Mouse (Mus musculus): ENCODE measurements at regions not wholly inside any gene's neighbourhood (a gene's known extent, or its start where the extent isn't known, plus 50 kb on each side); places are given as distances from the start of the nearest gene placed in this dataset.

GRCm38 (mm10) chrX:11487876-11488275 is 160.3 kb downstream of the H2al1j start:
- DNase-seq = no peak

- DNase-seq = no peak
Observed at GRCm38 (mm10) chrX:11490146-11490693, 162.6 kb downstream of the H2al1j start.

- no peak for DNase-seq
Observed at GRCm38 (mm10) chrX:11491235-11491634, 163.6 kb downstream of the H2al1j start.

- no peak for DNase-seq
Observed at GRCm38 (mm10) chrX:11491676-11492391, 164.2 kb downstream of the H2al1j start.

- DNase-seq = no peak
Observed at GRCm38 (mm10) chrX:11493526-11494245, 166.1 kb downstream of the H2al1j start.

GRCm38 (mm10) chrX:11494246-11494630 is 166.6 kb downstream of the H2al1j start:
- no peak for DNase-seq

GRCm38 (mm10) chrX:11512439-11512838 is 184.8 kb downstream of the H2al1j start:
- no peak for DNase-seq

- no peak for DNase-seq
Observed at GRCm38 (mm10) chrX:11512928-11513327, 185.3 kb downstream of the H2al1j start.

- DNase-seq = no peak
Observed at GRCm38 (mm10) chrX:11523791-11524190, 196.2 kb downstream of the H2al1j start.

- no peak for DNase-seq
Observed at GRCm38 (mm10) chrX:11525326-11525725, 197.7 kb downstream of the H2al1j start.

GRCm38 (mm10) chrX:11528589-11528988 is 201.0 kb downstream of the H2al1j start:
- DNase-seq = no peak

- no peak for DNase-seq
Observed at GRCm38 (mm10) chrX:11529221-11529620, 201.6 kb downstream of the H2al1j start.

GRCm38 (mm10) chrX:11532817-11533216 is 205.2 kb downstream of the H2al1j start:
- no peak for DNase-seq

GRCm38 (mm10) chrX:11533871-11534270 is 206.2 kb downstream of the H2al1j start:
- no peak for DNase-seq

GRCm38 (mm10) chrX:11541011-11541410 is 213.4 kb downstream of the H2al1j start:
- DNase-seq = no peak

GRCm38 (mm10) chrX:11550164-11550851 is 222.7 kb downstream of the H2al1j start:
- DNase-seq = no peak

GRCm38 (mm10) chrX:11552177-11552576 is 224.6 kb downstream of the H2al1j start:
- DNase-seq = no peak

- DNase-seq = no peak
Observed at GRCm38 (mm10) chrX:11555035-11555570, 227.5 kb downstream of the H2al1j start.

GRCm38 (mm10) chrX:11558260-11558659 is 230.6 kb downstream of the H2al1j start:
- no peak for DNase-seq

- DNase-seq = no peak
Observed at GRCm38 (mm10) chrX:11560550-11561276, 233.1 kb downstream of the H2al1j start.

- no peak for DNase-seq
Observed at GRCm38 (mm10) chrX:11565888-11566287, 238.3 kb downstream of the H2al1j start.

- no peak for DNase-seq
Observed at GRCm38 (mm10) chrX:11567827-11568226, 240.2 kb downstream of the H2al1j start.

GRCm38 (mm10) chrX:11568262-11568661 is 240.6 kb downstream of the H2al1j start:
- no peak for DNase-seq

All from cerebellum, adult 8-10 months (tissue).